Mouse (Mus musculus) C2C12 (cell line): ENCODE results near the gene Ddb1. TPM values are rescaled to one million over a fixed set of nuclear protein-coding genes. Genes with fewer than 3 reads are reported as not detected.

Experiments
- H3K27me3 ChIP-seq: one replicate; pipeline ENCODE4 v1.6.1; 2011; ENCODE audit not compliant: control insufficient read depth, insufficient read depth, insufficient read length
- H3K36me3 ChIP-seq: one replicate; pipeline ENCODE4 v1.6.1; 2011; ENCODE audit not compliant: control insufficient read depth, insufficient read depth
- H3K4me3 ChIP-seq: one replicate; pipeline ENCODE4 v1.5.1; 2011; ENCODE audit warnings: mild to moderate bottlenecking, control low read depth; ENCODE audit not compliant: poor library complexity, insufficient read depth, severe bottlenecking
- H3K79me2 ChIP-seq: one replicate; pipeline ENCODE4 v1.6.1; 2011; ENCODE audit not compliant: control insufficient read depth, insufficient read depth
- H3K79me3 ChIP-seq: one replicate; pipeline ENCODE4 v1.6.1; 2011; ENCODE audit warnings: low read depth, control low read depth
- H3ac ChIP-seq: one replicate; pipeline ENCODE3; 2011; ENCODE audit warnings: low read depth; ENCODE audit not compliant: control insufficient read depth, insufficient read length
- CEBPB ChIP-seq: IDR thresholded peaks from one replicate; pipeline ENCODE4 v1.6.1; 2011; ENCODE audit warnings: low read depth, mild to moderate bottlenecking, control low read depth, moderate library complexity
- CTCF ChIP-seq: IDR thresholded peaks from one replicate; pipeline ENCODE4 v1.5.1; 2011; ENCODE audit not compliant: control insufficient read depth, insufficient read depth, insufficient read length
- FOSL1 ChIP-seq: IDR thresholded peaks from one replicate; pipeline ENCODE4 v1.8.0; 2011; ENCODE audit warnings: mild to moderate bottlenecking, low read length; ENCODE audit not compliant: poor library complexity, insufficient read depth, severe bottlenecking
- MAX ChIP-seq: IDR thresholded peaks from one replicate; pipeline ENCODE4 v1.6.1; 2011; ENCODE audit warnings: mild to moderate bottlenecking, control low read depth
- MYOD1 ChIP-seq: IDR thresholded peaks from one replicate; pipeline ENCODE4 v1.6.1; 2011; ENCODE audit warnings: low read depth; ENCODE audit not compliant: control insufficient read depth, insufficient read length
- MYOG ChIP-seq: IDR thresholded peaks from one replicate; pipeline ENCODE4 v1.6.1; 2011; ENCODE audit not compliant: control insufficient read depth, insufficient read length; ENCODE audit errors: extremely low read depth
- USF1 ChIP-seq: IDR thresholded peaks from one replicate; pipeline ENCODE4 v1.6.1; 2011; ENCODE audit warnings: low read depth, mild to moderate bottlenecking, control low read depth, moderate library complexity
- polyA plus RNA-seq: library from polyadenylated mRNA; unstranded; fragments of >200 nt; fragmentation: generic; extraction: Trizol; gene quantifications from one replicate; pipeline ENCODE4 v1.2.1, GENCODE M21; 2012; ENCODE audit warnings: missing spikeins

Gene Ddb1
- polyA plus RNA-seq, 1 experiment: 513 TPM

DNA sequence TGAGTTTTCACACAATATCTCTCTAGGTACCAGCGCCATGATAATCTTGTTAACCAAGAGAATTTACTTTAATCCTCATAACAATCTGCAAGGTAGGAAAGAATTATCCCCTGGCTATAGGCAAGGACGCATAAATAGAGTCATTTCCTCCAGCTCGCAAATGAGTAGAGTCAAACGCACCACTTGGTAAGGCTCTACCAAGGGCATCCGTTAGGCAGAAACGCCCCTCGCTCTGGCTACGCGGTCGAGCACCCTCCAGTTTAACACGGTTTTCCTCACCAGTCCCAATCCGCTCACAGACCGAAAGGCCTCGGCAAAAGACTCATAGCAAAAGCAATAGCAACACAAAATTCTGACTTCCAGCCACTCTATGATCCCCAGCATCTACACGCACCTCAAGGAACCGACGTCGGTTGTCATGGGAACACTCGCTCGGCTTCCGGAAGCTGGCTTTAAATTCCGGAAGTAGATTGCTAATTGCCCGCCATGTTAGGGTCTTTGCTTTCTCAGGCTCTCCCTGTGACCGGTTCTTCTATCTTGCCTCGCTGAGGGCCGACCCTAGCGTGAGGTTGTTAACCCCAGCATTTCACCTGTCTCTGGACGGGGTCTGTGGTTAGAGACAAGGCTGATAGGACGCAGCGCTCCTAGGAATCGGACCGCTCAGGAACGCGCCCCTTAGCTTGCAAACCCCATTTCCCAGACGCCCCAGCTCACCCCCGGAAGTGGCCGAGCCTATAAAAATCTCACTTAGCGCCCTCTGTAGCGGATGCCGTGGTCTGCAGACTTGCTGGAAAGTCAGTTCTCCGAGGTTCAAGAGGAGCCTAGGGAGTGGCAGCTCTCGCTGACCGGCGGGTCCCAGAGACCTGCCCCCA, 28.2 kb upstream of the Ddb1 start, which contains the start of the genes Cyb561a3 and Tmem138:
Gene Cyb561a3, plus strand, starts transcription at position 483 of the 872 bp plus-strand sequence.
Gene Tmem138, minus strand, starts transcription at position 673 of the 872 bp plus-strand sequence.
- peak within 1 kb of the TSS; percentile 77 for H3ac ChIP-seq
- peaks cover 19% of the 10 kb centered on the region for H3K79me3 ChIP-seq
- TF ChIP-seq MYOD1 (no peak), MAX (peak; percentile 20), MYOG (no peak), CTCF (peak; percentile 16)
- H3K36me3 ChIP-seq: peaks cover 46% of the 10 kb centered on the region
- no peaks in the 10 kb centered on the region for H3K27me3 ChIP-seq
- H3K79me2 ChIP-seq: peaks cover 39% of the 10 kb centered on the region
- H3K4me3 ChIP-seq: peak within 1 kb of the TSS; percentile 58

DNA sequence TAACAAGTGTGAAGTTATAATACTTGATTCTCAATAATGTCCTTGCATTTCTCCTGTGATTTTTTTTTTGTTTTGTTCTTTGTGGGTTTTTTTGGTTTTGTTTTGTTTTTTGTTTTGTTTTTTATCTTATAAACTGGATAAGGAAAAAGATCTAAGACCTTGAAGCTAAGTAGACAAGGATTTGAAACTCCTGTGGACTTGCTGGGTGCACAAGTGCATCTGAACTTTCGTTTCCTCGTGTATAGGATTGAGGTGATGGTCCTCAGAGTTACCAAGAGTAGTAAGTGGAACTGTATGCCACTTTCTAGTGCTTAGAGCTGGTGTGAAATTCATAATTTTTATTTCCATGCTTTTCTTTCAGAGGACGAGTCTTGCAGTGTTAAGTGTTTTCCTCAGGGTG, 25.0 kb upstream of the Ddb1 start:
- H3K79me3 ChIP-seq: peaks cover 17% of the 10 kb centered on the region
- peaks cover 33% of the 10 kb centered on the region for H3K79me2 ChIP-seq
- no peak overlapping the region for H3ac ChIP-seq
- peaks cover 22% of the 10 kb centered on the region for H3K36me3 ChIP-seq
- H3K27me3 ChIP-seq: no peaks in the 10 kb centered on the region
- TF ChIP-seq USF1: no peak
- no peak for TF ChIP-seq MYOG
- TF ChIP-seq FOSL1: no peak
- TF ChIP-seq CEBPB: no peak
- no peak for TF ChIP-seq MAX
- no peak for TF ChIP-seq MYOD1
- TF ChIP-seq CTCF: no peak
- H3K4me3 ChIP-seq: no peak overlapping the region

- Histone ChIP-seq H3K4me3 (no peak overlapping the region), H3K36me3 (peaks cover 19% of the 10 kb centered on the region), H3K79me2 (peaks cover 27% of the 10 kb centered on the region), H3K79me3 (peaks cover 14% of the 10 kb centered on the region), H3K27me3 (no peaks in the 10 kb centered on the region), H3ac (no peak overlapping the region)
- TF ChIP-seq USF1 (no peak), MYOD1 (no peak), FOSL1 (no peak), CTCF (no peak), CEBPB (no peak), MAX (no peak)
Observed at GRCm38 (mm10) chr19:10580761-10581160, 24.4 kb upstream of the Ddb1 start.

DNA sequence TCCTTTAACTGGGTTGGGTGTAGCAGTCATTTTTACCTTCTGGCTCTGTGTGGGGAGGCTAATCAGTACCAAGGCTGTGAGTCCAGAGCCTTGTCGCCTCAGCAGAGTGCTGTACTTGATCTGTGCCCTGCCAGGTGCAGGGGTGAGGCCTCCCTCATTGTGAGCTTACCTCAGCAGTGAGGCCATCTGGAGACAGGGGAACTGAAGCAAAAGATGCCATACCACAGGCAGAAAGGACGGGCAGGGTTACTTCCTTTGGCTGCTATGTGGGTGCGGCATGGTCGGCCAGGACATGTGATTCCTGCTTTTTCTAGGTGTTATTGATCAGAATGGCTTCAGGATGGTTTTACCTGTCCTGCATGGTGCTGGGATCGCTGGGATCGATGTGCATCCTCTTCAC, 23.1 kb upstream of the Ddb1 start:
- no peak overlapping the region for H3K4me3 ChIP-seq
- TF ChIP-seq FOSL1 (no peak), USF1 (no peak), CEBPB (no peak), MAX (no peak), MYOG (no peak), MYOD1 (no peak), CTCF (no peak)

DNA sequence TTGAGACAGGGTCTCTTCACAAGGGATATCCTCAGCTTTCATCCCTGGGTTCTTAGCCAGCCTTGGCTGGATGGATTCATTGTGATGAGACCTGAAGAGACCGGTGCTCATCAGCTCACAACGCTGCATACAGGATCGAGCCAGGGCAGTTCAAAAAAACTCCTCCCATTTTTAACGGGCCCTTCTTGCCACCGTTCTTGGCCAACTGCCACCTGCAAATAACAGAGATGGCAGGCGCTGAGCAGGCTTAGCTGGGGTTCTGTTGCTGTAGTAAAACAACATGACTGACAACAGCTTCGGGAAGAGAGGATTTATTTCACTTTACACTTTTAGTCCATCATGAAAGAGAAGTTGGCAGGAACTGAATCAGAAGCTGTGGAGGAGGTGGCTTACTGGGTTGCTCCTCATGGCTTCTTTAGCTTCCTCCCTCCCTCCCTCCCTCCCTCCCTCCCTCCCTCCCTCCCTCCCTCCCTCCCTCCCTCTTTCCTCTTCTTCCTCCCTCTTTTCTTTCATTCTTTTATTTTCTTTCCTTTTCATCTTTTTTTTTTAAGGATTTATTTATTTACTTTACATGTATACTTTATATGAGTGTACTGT, 21.5 kb upstream of the Ddb1 start:
- H3K79me2 ChIP-seq: peaks cover 4% of the 10 kb centered on the region
- peaks cover 2% of the 10 kb centered on the region for H3K79me3 ChIP-seq
- H3K27me3 ChIP-seq: no peaks in the 10 kb centered on the region
- no peak overlapping the region for H3K4me3 ChIP-seq
- H3K36me3 ChIP-seq: peaks cover 26% of the 10 kb centered on the region
- no peak overlapping the region for H3ac ChIP-seq
- no peak for TF ChIP-seq MYOD1
- no peak for TF ChIP-seq USF1
- TF ChIP-seq CTCF: no peak
- TF ChIP-seq MAX: no peak
- no peak for TF ChIP-seq MYOG
- TF ChIP-seq FOSL1: no peak
- TF ChIP-seq CEBPB: no peak

More for the DNA sequence above, 23.1 kb upstream of the Ddb1 start:
- no peak overlapping the region for H3ac ChIP-seq
- H3K79me2 ChIP-seq: peaks cover 18% of the 10 kb centered on the region
- H3K36me3 ChIP-seq: peaks cover 19% of the 10 kb centered on the region
- peaks cover 9% of the 10 kb centered on the region for H3K79me3 ChIP-seq
- no peaks in the 10 kb centered on the region for H3K27me3 ChIP-seq

DNA sequence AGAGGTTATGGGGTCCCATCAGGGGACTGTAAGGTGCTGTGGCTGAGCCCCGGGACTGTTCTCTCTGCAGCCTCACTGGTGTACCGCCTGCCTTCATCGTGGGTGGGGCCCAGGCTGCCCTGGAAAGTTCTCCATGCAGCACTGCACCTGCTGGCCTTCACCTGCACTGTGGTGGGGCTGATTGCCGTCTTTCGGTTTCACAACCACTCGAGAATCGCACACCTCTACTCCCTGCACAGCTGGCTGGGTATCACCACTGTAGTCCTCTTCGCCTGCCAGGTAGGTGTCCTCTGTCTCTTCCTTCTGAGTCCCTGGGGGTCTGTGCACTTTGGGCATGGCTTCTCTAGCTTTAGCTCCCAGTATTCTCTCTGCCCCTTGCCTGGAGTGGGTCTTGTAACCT, 20.0 kb upstream of the Ddb1 start:
- Histone ChIP-seq H3K79me3 (no peaks in the 10 kb centered on the region), H3K27me3 (no peaks in the 10 kb centered on the region), H3K36me3 (peaks cover 31% of the 10 kb centered on the region), H3K79me2 (no peaks in the 10 kb centered on the region), H3ac (no peak overlapping the region), H3K4me3 (no peak overlapping the region)
- TF ChIP-seq USF1: no peak
- TF ChIP-seq CEBPB: no peak
- no peak for TF ChIP-seq CTCF
- TF ChIP-seq MAX: no peak
- TF ChIP-seq FOSL1: no peak
- no peak for TF ChIP-seq MYOD1
- TF ChIP-seq MYOG: no peak
